Mouse (Mus musculus): ENCODE measurements around the gene Ccdc102a. TPM values are rescaled to one million over a fixed set of nuclear protein-coding genes. Genes with fewer than 3 reads are reported as not detected.

The Ccdc102a gene
- total RNA-seq, 2 experiments from 2014 or later = 1.4 TPM; not detected in 1

DNA sequence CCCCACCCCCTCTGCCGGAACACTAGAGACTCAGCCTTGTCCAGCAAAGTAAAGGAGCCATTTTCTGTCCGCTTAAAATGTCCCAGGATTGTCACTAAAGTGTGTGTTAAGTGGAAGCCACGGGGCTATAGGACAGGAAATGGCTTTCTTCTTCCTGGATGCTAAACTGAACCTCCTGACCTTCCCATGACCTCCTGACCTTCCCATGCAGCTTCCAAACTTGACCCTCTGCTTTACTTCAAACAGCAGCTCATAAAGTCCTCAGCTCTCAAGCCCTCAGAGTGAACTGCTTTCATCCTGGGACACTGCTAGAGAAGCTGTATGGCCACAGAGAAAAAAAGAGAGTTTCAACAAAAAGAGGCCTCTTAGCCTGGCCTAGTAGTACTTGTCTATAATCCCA is 41.1 kb downstream of the Ccdc102a start:
- ATAC-seq (replicated peaks; ENCODE audit: low FRiP score, poor library complexity, severe bottlenecking) = no peak

DNA sequence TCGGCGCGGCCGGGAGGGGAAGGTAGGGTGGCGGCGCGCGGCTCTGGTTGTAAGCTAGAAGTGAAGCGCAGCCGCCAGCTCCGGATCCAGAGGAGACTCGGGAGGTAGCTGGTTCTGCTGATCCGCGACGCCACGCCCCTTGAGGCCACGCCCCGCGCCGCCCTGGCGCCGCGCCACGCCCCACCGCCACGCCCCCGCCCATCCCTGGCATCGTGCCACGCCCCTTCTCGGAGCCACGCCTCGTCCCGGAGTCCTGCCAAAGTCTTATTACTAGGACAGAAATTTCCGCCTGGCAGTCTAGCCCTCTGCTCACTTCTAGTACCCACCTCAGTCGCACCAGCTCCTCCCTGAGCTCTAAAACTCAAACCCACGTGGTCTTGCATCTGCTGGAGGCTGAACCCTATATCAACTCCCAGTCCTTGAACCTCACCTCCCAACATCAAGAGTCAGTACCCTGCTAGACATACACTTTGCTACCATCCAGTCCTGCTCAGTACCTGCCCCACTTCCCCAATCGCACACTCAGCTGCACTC is 41.6 kb downstream of the Ccdc102a start, which contains the start of gene Dok4:
Gene Dok4, minus strand, starts transcription at position 134 of the 534 bp plus-strand sequence.
- peak; percentile 74 for ATAC-seq (replicated peaks; ENCODE audit: low FRiP score, poor library complexity, severe bottlenecking)

DNA sequence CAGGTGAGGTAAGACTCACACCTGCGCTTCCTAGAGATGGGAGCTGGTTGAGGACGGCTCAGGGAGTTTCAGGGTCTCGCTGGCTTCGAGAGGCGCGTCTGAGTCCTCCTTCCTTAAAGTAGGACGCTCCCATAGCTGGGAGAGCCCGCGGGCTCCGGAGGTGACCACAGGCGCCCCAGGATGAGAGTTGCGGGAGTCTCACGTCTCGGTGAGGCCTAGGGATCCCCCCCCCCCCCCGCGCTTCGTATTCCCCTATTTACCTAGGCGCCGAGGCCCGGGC is 42.1 kb downstream of the Ccdc102a start:
- no peak for ATAC-seq (replicated peaks; ENCODE audit: low FRiP score, poor library complexity, severe bottlenecking)

DNA sequence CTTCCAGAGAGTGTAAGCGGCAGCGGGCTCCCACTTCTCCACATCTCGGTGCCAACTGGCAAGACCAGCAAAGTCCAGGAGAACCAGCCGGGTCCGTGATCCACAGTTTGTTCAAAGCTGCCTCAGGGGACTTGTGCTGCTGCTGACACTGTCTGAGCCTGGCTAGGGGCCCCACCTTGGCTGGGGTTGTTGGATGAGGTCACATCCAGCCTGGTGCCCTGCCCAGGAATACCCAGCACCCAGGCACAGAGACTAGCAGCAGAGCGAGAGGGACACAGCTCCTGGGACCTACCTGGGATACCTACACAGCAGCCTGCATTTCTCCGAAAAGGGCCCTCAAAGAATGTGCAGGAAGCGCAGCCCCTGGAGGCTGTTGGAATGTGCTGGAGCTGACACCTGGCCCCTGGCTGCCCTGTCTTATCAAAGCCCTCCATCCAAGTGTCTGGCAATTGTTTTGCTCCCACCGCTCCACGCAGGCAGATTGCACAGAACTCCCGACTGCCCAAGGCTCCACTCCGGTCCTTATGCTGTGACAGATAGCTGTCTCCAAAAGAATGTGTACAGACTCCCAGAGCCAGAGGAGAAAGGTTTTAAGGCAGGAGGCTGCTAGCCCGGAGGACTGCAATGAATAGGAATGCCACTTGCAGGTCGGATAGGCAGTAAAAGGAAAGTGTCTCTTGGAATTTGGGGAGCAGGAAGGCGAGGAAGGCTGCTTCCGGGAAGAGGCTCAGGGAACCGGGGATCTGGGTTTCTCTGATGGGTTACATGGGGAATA is 42.6 kb downstream of the Ccdc102a start:
- ATAC-seq (replicated peaks; ENCODE audit: low FRiP score, poor library complexity, severe bottlenecking) = peak; percentile 5; the same call in 1 of the 2 replicates

DNA sequence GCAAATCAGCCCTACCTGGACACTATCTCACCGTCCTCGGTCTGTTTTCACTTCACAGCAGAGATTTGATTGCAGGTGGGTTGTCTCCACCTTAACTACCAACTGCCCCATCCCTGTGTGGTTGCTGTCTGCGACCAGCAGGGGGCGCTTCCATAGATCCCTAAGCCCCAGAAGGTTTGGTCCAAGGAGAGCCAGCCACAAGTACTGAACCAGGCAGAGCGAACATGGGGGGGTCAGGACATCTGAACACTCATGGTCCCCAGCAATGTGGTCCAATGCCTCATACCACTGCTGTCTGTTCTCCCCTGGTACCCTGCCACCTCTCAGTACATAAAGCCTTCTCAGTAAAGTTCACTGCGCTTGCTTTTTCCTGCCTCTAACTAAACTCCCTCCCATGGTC is 43.5 kb downstream of the Ccdc102a start:
- ATAC-seq (replicated peaks; ENCODE audit: low FRiP score, poor library complexity, severe bottlenecking) = peak; percentile 66

DNA sequence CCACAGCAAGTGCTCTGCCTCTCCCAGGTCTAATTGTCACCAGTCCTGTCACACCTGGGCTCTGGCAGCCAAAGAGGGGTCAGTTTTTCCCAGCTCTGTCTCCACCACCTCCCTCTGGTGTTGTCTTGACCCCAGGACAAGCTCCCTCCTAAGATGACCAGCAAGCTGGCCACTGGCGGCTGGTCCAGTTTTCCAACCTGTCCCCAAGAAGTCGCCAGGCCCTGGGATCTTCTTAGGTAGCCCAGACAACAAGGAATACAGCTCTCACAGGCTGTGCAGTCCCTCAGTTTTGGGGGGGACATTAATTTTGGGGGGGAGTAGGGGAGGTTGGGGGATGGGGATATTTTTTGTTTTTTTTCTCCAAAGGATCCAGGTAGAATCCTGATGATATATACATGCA is 45.3 kb downstream of the Ccdc102a start:
- ATAC-seq (replicated peaks; ENCODE audit: low FRiP score, poor library complexity, severe bottlenecking) = no peak

DNA sequence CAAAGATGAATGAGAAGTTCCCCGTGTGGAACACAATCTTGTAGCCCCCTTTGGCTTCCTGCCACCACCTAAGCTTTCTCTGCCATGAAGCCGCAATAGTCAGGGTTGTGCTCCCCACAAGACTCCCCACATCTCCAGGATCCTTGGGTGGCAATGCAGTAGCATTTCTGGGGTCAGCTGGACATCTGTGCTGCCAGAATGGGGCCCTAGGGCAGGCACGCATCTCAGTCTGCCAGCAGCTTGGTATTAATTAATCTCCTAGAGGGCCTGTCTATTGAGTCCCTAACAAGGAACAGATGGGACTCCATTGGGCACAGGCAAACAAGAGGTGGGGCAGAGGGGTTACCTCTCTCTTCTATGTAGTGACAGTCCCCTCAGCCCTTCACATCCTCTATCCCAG is 45.7 kb downstream of the Ccdc102a start:
- ATAC-seq (replicated peaks; ENCODE audit: low FRiP score, poor library complexity, severe bottlenecking) = no peak

DNA sequence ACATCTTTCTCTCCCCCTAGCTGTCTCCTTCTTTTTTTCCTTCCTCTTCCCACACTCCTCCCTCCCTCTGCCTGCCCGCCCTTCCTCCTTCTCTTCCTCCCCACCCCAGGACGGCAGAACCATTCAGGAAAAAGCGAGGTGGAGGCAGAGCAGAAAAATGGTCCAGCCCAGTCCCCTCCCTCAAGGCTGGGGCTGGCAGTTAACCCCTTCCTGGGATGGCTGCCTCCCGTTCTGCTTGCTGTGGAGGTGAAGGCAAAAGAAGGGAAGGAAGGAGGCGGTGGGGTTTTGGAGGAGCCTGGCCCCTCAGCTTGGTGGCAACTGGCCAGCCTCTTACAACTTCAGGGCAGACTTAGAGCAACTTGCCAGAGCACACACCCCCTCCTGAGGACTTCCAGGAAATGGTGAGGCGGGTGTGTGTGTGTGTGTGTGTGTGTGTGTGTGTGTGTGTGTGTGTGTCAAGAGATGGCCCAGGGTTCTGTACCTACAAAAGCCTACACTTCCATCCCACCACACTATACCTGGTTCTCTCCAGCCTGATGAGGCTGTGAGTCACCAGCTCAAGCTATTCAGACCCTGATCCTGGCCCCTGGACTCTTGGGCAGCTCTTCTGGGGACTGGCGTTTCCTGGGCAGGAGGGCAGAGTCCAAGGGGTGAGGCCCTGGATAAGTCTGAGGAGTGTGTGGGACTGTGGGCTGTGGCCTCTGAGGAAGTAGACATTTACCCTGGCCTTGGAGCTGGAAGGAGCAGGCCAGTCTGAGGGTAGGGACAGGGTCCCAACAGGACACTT is 46.6 kb downstream of the Ccdc102a start:
- no peak for ATAC-seq (replicated peaks; ENCODE audit: low FRiP score, poor library complexity, severe bottlenecking)

DNA sequence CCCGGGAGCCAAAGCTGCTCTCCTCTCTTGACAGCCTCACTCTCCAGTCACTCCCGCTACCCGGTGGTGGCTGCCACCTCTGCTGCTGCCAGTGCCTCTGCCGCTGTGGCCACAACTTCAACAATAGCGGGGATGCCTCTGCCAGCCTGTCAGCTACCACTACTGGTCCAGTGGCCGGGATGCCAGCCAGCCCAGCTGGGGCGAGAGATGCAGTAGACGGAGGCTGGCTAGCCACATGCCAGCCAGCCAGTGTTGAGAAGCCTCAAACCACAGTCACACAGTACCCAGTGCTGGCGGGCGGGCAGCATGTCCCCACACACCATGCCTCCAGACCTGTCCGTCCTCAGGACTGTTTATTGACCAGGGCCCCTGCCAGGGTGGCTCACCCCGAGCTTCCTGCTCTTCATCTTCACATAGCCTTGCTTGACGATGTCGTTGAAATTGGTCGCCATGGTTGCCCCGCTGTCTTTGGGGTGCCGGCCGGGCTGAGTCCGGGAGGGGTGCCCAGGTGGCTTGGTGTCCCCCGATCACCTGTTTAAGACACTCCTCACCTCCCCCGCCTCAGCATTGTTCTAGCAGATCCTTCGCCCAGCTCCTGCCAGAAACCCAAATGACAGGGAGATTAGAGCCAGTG is 47.3 kb downstream of the Ccdc102a start:
- ATAC-seq (replicated peaks; ENCODE audit: low FRiP score, poor library complexity, severe bottlenecking) = no peak

DNA sequence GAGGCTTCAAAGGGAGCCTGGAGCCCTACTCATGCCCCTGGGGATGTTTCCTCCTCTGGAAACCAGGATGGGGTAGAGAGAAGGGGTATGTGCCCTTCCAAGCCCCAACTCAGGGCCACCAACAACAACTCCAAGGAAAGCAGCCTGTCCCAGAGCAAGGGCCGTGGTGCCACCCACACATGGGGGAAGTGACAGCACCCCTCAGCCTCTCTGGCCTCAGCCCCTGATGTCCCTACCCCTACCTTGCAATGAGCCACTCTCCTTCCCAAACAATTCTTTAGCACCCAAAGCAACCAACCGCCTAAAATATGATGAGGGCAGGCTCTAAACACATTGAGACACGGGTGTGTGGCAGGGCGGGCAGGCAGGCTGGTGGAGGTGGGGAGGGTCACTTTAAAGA is 47.9 kb downstream of the Ccdc102a start:
- ATAC-seq (replicated peaks; ENCODE audit: low FRiP score, poor library complexity, severe bottlenecking) = no peak

DNA sequence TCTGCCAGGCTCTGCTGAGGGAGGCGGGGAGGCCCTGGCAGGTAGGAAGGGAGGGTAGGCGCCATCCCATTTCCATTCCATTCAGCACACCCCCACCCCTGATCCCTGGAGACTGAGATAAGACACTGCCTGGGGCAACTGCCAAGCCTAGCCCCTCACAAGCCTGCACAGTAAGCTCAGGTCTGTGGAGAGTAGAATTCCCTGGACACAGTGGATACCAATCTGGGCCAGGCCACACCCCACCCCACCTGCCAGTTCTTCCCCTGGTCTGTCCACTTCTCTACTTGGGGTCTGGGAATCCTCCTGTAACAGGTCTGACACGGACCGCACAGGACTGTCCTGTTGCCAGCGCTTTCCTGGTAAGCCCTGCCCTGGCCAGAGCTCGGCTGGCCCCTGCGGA is 48.8 kb downstream of the Ccdc102a start:
- ATAC-seq (replicated peaks; ENCODE audit: low FRiP score, poor library complexity, severe bottlenecking) = no peak

DNA sequence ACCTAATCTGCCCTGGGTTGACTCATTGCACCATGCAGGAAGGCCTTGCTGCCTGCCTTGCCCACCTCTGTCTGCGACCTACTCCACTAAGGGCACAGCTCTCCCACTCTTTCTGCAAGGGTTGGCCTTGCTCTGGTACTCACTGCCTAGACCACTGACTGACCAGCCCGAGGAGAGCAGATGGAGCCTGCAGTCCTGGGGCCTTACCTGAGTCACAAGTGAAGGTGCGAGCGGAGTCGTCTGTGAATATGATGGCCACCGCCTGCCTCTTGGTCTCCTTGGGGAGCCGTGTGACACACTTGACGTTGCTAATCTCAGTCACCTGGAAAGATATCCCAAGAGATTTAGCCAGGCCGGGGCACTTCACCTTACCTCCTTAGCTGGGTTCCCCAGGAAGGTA is 51.0 kb downstream of the Ccdc102a start:
- no peak for ATAC-seq (replicated peaks; ENCODE audit: low FRiP score, poor library complexity, severe bottlenecking)

DNA sequence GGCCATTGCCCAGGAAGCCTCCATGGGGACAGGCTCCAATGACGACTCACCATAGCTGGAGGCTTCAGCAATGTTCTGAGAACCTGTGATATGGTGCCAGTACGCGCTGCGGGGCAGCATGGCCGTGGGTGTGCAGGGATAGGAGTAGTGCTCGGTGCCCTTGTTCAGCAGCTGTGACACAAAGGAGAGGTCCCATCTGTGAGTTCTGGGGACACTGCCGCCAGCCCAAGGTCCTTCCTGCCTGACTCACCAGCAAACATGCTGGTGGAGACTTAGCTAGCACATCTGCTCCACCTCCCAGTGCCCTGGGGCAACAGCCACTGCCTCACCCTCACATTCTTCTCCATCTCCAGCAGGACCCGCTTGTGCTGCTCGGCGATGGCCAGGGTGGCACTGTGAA is 52.6 kb downstream of the Ccdc102a start:
- no peak for ATAC-seq (replicated peaks; ENCODE audit: low FRiP score, poor library complexity, severe bottlenecking)

DNA sequence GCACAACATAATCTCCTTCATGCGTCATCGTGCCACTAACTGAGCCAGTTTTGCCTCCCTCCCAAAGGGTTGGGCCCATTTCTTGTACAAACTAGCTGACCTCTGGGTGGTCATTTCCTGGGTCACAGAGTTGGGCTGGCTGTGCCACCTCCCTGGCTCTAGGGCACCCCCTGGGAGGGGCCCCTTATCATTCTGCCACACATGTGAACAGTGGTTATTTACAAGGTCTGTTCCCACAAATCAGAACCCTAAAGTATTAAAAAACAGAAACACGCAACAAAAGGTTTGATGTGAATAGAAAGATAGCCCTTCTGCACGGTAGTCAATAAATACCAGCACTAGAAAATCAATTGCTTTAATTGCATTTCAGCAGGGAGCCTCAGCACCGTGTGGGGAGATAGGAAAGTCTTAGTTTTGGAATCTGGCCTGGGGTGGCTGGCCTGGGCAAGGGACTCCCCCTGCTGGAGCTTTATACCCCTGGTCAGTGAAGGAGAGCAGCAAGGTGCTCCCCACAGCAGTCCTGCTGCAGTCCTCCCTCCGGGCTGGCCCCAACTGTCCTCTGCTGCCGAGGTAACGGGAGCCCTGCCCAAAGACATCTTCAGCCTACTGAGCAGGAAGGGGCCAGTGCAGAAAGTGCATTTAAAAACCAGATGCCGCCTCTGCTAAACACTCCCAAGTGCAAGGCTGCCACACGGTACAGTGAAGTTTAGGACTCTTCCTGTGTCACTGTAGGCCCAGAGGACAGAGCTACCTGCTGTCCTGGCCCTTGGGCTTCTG is 53.8 kb downstream of the Ccdc102a start:
- no peak for ATAC-seq (replicated peaks; ENCODE audit: low FRiP score, poor library complexity, severe bottlenecking)

DNA sequence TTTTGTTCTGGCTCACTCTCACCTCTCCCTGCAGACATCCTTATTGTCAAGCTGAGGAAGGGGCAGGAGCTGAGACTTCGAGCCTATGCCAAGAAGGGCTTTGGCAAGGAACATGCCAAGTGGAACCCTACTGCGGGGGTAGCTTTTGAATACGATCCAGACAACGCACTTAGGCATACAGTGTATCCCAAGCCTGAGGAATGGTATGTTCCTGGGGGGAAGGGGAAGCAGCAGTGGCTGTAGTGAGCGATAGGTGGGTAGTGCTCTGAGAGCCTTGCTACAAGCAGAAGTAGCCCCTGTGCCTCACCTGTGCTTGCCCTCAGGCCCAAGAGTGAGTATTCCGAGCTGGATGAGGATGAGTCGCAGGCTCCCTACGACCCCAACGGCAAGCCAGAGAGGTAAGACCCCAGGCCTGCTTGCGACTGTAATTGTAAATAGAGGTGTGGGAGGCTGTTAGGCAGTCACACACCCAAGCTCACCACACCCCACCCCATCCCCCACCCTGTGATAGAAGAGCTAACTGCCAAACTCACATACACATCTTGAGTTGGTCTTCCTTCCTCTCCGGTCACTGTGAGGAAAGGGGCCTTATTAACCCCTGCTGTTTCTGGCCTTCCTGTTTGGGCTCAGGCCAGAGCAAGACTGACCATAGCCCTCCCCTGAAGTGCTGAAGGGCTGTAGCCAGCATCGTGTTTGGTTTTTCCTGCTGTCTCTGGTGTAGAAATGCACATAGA is 55.2 kb downstream of the Ccdc102a start:
- no peak for ATAC-seq (replicated peaks; ENCODE audit: low FRiP score, poor library complexity, severe bottlenecking)

DNA sequence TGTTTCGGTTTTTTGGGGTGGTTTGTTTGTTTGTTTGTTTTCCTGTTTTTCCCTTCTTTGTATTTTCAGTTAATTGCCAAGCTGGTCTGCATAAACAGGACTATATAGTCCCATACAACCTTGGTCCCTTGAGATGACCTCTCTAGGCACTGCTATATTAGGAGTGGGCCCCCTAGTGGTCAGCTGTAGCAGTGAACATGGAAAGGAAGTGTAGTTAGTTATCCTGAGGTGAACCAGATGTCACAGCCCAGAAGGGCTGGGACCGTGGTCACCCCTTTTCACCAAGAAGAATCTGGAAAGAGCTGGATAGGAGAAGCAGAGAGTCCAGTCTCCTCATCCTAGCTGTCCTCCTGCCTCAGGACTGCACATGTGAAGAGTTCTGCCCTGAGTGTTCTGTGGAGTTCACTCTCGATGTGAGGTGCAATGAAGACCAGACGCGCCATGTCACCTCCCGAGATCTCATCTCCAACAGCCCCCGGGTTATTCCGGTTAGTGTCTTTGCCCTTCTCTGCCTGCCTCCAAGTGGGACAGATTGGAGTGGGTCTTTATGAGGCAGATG is 56.5 kb downstream of the Ccdc102a start:
- peak; percentile 68 for ATAC-seq (replicated peaks; ENCODE audit: low FRiP score, poor library complexity, severe bottlenecking)

DNA sequence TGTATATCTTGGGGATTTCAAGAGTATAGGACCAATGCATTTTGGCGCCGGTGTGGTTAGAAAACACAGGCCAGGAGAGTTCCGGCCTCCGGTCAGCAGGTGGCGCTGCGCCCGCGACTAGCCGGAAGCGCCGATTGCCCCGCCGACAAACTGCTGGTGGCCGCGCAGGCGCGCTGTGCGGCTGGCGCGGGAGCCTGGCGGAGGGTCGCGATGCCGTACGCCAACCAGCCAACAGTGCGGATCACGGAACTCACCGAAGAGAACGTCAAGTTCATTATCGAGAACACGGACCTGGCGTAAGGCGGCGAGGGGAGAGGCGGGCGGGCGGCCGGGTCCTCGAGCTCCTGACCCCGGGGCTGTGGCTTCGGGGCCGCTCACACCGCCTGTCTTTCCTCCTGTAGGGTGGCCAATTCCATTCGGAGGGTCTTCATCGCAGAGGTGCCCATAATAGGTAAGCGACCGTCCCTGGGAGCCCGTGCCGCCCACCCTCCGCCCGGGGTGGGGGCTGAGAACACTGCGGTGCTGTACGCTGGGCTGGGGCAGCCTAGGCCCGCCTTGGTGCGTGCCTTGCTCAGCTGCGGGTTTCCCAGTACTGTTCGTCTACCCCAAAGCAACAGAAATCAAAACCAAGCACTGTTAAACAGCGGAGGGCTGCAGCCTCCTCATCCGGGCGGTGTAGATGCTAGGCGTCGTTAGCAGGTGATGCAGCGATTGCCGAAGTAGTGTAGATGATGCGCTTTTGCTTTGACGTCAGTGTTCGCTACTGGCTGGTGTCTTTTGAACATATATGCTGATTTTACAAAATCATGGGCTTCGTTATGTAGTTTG is 60.3 kb downstream of the Ccdc102a start, which contains the start of gene Polr2c:
Gene Polr2c, plus strand, starts transcription at position 105 of the 828 bp plus-strand sequence.
- ATAC-seq (replicated peaks; ENCODE audit: low FRiP score, poor library complexity, severe bottlenecking) = peak; percentile 81

DNA sequence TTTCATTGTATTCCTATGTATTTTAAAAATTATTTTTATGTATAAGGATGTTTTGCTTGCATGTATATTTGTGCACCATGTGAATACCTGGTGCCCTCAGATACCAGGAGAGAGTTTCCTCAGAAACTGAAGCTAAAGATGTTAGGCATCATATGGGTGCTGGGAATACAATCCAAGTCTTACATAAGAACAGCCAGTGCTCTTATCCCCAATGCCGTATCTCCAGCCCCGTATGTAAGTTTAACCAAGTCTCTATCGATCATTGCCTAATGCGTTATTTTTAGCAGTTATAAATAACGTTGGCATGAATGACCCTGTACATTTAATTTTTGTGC is 60.9 kb downstream of the Ccdc102a start:
- ATAC-seq (replicated peaks; ENCODE audit: low FRiP score, poor library complexity, severe bottlenecking) = peak; percentile 32
